Mouse (Mus musculus) CH12.LX (cell line): ENCODE measurements around the gene Rcan2. TPM values are rescaled to one million over a fixed set of nuclear protein-coding genes. Genes with fewer than 3 reads are reported as not detected.

Experiments
- DNase-seq: peaks from one replicate; pipeline ENCODE4 v3.0.0-alpha.2; 2013; ENCODE audit errors: extremely low read depth
- H3K27ac ChIP-seq: 2 replicates; pipeline ENCODE4 v1.5.1; 2012; ENCODE audit warnings: low read depth, mild to moderate bottlenecking, control low read depth, moderate library complexity; ENCODE audit not compliant: insufficient read depth
- H3K27me3 ChIP-seq: replicated peaks from 2 replicates; pipeline ENCODE3; 2012; ENCODE audit warnings: inconsistent platforms
- H3K36me3 ChIP-seq, 2 experiments: replicated peaks in 1 of 2; 2 replicates each; pipeline versions ENCODE3 to v1.6.1; 2012; ENCODE audit warnings: inconsistent platforms in 1 of 2, low read length in 1 of 2, mild to moderate bottlenecking in 1 of 2, mixed read lengths in 1 of 2, moderate library complexity in 1 of 2; ENCODE audit not compliant: control insufficient read depth in 1 of 2, insufficient read depth in 1 of 2
- H3K4me1 ChIP-seq, 2 experiments: 2 replicates each; pipeline ENCODE4 v1.6.1; 2012; ENCODE audit warnings: inconsistent platforms in 1 of 2, moderate library complexity in 1 of 2; ENCODE audit not compliant: insufficient read depth in 2 of 2, control insufficient read depth in 1 of 2
- H3K4me2 ChIP-seq: 2 replicates; pipeline ENCODE4 v1.6.1; 2012; ENCODE audit warnings: low read depth, mild to moderate bottlenecking, control low read depth; ENCODE audit not compliant: poor library complexity, insufficient read depth, severe bottlenecking
- H3K4me3 ChIP-seq, 3 experiments: fragments of 150-350 bp in 1 of 3; sonication (generic) in 1 of 3; replicated peaks in 1 of 3; 2 replicates each; pipeline versions ENCODE3 to v1.5.1; 2011 to 2012; ENCODE audit warnings: low read depth in 2 of 3, low read length in 2 of 3, mild to moderate bottlenecking in 2 of 3, moderate library complexity in 2 of 3, control low read depth in 1 of 3, improper control_type of control experiment in 1 of 3, inconsistent platforms in 1 of 3, mixed read lengths in 1 of 3; ENCODE audit not compliant: poor library complexity in 1 of 3
- H3K79me2 ChIP-seq: replicated peaks from 2 replicates; pipeline ENCODE4 v1.6.1; 2012; ENCODE audit warnings: mild to moderate bottlenecking, moderate library complexity; ENCODE audit not compliant: control insufficient read depth, poor library complexity, insufficient read depth, severe bottlenecking; ENCODE audit errors: extremely low read depth
- H3K9ac ChIP-seq: 2 replicates; pipeline ENCODE4 v1.6.1; 2012; ENCODE audit warnings: low read depth, mild to moderate bottlenecking, control low read depth, moderate library complexity; ENCODE audit not compliant: insufficient read depth
- H3K9me3 ChIP-seq: replicated peaks from 2 replicates; pipeline ENCODE3; 2012; ENCODE audit warnings: low read length, inconsistent platforms, mixed read lengths
- BHLHE40 ChIP-seq: IDR thresholded peaks from 2 replicates; pipeline ENCODE4 v1.6.1; 2011; ENCODE audit warnings: mild to moderate bottlenecking, low read depth, low read length, improper control_type of control experiment
- CHD1 ChIP-seq: IDR thresholded peaks from 2 replicates; pipeline ENCODE4 v1.6.1; 2012; ENCODE audit warnings: low read depth, low read length, improper control_type of control experiment, inconsistent platforms
- ELF1 ChIP-seq: IDR thresholded peaks from 2 replicates; pipeline ENCODE4 v1.6.1; 2014; ENCODE audit warnings: low read depth, mild to moderate bottlenecking, inconsistent platforms, low read length, improper control_type of control experiment
- ETS1 ChIP-seq: conservative IDR thresholded peaks from 2 replicates; pipeline ENCODE4 v1.6.1; 2012; ENCODE audit warnings: low read depth, mild to moderate bottlenecking, inconsistent platforms, low read length, improper control_type of control experiment, moderate library complexity
- MAFK ChIP-seq: IDR thresholded peaks from 2 replicates; pipeline ENCODE4 v1.6.1; 2011; ENCODE audit warnings: low read length, improper control_type of control experiment; ENCODE audit not compliant: insufficient replicate concordance
- POLR2AphosphoS2 ChIP-seq: IDR thresholded peaks from 2 replicates; pipeline ENCODE4 v1.6.1; 2011; ENCODE audit warnings: low read depth, low read length, improper control_type of control experiment
- RAD21 ChIP-seq: IDR thresholded peaks from 2 replicates; pipeline ENCODE4 v1.6.1; 2011; ENCODE audit warnings: low read depth, mild to moderate bottlenecking, low read length, improper control_type of control experiment, moderate library complexity
- SIN3A ChIP-seq: IDR thresholded peaks from 2 replicates; pipeline ENCODE4 v1.6.1; 2012; ENCODE audit warnings: low read length, improper control_type of control experiment, inconsistent platforms
- SMC3 ChIP-seq: IDR thresholded peaks from 2 replicates; pipeline ENCODE4 v1.6.1; 2011; ENCODE audit warnings: low read depth, low read length, improper control_type of control experiment
- TBP ChIP-seq: conservative IDR thresholded peaks from 2 replicates; pipeline ENCODE4 v1.6.1; 2011; ENCODE audit warnings: low read depth, low read length, improper control_type of control experiment
- dilution Hi-C: fragments of 300-500 bp; cut with MboI; formaldehyde crosslinking; loops from 2 replicates; pipeline ENCODE4 v1.14.3; 2020; ENCODE audit warnings: low sequenced_read_pairs; ENCODE audit not compliant: extremely low pct_unique_long_range_greater_than_20kb, extremely low pct_ligation_motif_present
- in situ Hi-C: fragments of 300-500 bp; cut with MboI; formaldehyde crosslinking; loops from 3 replicates; pipeline ENCODE4 v1.14.3; 2019; ENCODE audit warnings: low sequenced_read_pairs, low pct_ligation_motif_present, low pct_unique_long_range_greater_than_20kb, mixed read lengths
- polyA plus RNA-seq: library from polyadenylated mRNA; unstranded; fragments of >175 nt; gene quantifications from 2 replicates; pipeline ENCODE4 v1.2.1, GENCODE M21; 2012; ENCODE audit warnings: low read depth; ENCODE audit not compliant: insufficient read length
- total RNA-seq, 2 experiments: library from RNA; depleted of rRNA; stranded (reverse); fragments of 300-350 nt in 1 of 2; fragments of >200 nt in 1 of 2; gene quantifications; 2 replicates each; pipeline ENCODE4 v1.2.3; 2012 to 2014

The Rcan2 gene
- total and polyA plus RNA-seq, 3 experiments: 0.32 to 1.5 TPM; not detected in 1

GRCm38 (mm10) chr17:44027311-44027710, 226.2 kb downstream of the Rcan2 start:
- Histone ChIP-seq H3K9ac (no peak overlapping the region), H3K4me2 (no peak overlapping the region), H3K27me3 (no peaks in the 10 kb centered on the region), H3K27ac (no peak overlapping the region), H3K9me3 (no peaks in the 10 kb centered on the region), H3K4me1 (peaks cover 0 to 11% of the 10 kb centered on the region in 2 experiments; a peak in 2 of 4 replicates), H3K36me3 (no peaks in the 10 kb centered on the region), H3K4me3 (no peak overlapping the region), H3K79me2 (no peaks in the 10 kb centered on the region)
- no peak for TF ChIP-seq CHD1
- no peak for TF ChIP-seq ETS1
- TF ChIP-seq SMC3: no peak
- TF ChIP-seq POLR2AphosphoS2: no peak
- TF ChIP-seq ELF1: no peak
- TF ChIP-seq RAD21: no peak
- TF ChIP-seq SIN3A: no peak
- dilution Hi-C loops: no loop called here
- in situ Hi-C loops: loop anchor here (25.0 kb wide), 2 partner anchors 140 to 315 kb away; no protein-coding TSS in a partner anchor
- no peak for DNase-seq

GRCm38 (mm10) chr17:44029616-44030015, 228.5 kb downstream of the Rcan2 start:
- no peaks in the 10 kb centered on the region for H3K36me3 ChIP-seq
- peak; percentile 17 for DNase-seq
- H3K4me3 ChIP-seq: no peak overlapping the region
- no peak for TF ChIP-seq CHD1
- 0 out of 2 replicates have a peak, but pooled peaks have one; percentile 20 for TF ChIP-seq BHLHE40
- TF ChIP-seq MAFK: no peak
- peaks cover 0 to 11% of the 10 kb centered on the region in 2 experiments; a peak in 2 of 4 replicates for H3K4me1 ChIP-seq
- H3K9ac ChIP-seq: no peak overlapping the region
- in situ Hi-C loops: loop anchor here (25.0 kb wide), 2 partner anchors 142 to 317 kb away; no protein-coding TSS in a partner anchor
- peaks cover 2% of the 10 kb centered on the region for H3K27me3 ChIP-seq
- dilution Hi-C loops: no loop called here
- H3K27ac ChIP-seq: no peak overlapping the region
- no peak overlapping the region for H3K4me2 ChIP-seq
- H3K79me2 ChIP-seq: no peaks in the 10 kb centered on the region
- no peaks in the 10 kb centered on the region for H3K9me3 ChIP-seq

DNA sequence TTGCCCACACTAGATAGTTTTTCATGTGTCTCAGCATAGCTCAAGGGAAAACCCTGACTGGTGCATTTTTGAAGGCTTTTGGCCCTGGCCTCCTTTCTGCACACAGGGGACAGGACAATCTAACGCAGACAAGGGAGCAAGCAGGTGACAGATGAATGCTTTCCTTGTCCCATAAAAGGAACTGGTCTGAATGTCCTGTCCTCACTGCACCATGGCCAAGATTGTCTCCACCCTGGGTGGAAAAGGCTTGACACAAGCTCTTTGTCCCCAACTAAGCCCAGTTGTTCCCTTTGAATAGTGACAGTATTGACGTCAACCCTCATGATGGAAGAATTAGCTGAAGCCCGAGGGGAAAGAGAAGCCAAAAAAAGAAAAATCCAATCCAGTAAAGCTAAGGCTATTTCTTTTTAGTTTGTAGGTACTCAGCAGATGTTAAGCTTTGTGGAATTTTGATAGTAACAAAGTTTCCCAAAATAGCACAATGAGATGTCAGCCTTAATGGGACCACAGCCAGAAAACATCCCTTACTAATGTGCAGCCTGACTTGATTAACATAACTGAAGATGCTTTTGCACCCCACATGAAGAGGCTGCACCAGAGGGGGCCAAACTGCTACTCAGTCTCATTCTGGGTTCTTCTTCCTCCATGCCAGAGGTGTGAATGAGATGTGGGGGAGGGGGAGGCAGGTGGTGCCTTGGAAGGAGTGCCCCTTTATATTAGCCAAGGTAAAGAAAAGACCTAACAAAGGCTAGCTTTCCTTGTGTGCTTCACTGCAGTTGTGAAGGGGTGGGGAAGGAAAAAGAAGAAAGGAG, 229.8 kb downstream of the Rcan2 start:
- Histone ChIP-seq H3K4me2 (no peak overlapping the region), H3K36me3 (no peaks in the 10 kb centered on the region), H3K9me3 (no peaks in the 10 kb centered on the region), H3K9ac (no peak overlapping the region), H3K27me3 (peaks cover 2% of the 10 kb centered on the region), H3K27ac (no peak overlapping the region), H3K4me3 (no peak overlapping the region), H3K79me2 (no peaks in the 10 kb centered on the region), H3K4me1 (peaks cover 0 to 11% of the 10 kb centered on the region in 2 experiments; a peak in 2 of 4 replicates)
- in situ Hi-C loops: loop anchor here (25.0 kb wide), 2 partner anchors 144 to 319 kb away; no protein-coding TSS in a partner anchor
- TF ChIP-seq TBP: no peak
- dilution Hi-C loops: no loop called here
- DNase-seq: no peak
